Mouse (Mus musculus) myocyte (in vitro differentiated cells): ENCODE results near the gene Arrb2.
A peak's percentile ranks its signal among the peaks of the same experiment; 100 is the strongest.

Experiments used
- CEBPB ChIP-seq: IDR thresholded peaks from 2 replicates; pipeline ENCODE4 v1.6.1; 2011; ENCODE audit warnings: mild to moderate bottlenecking, moderate library complexity; ENCODE audit not compliant: poor library complexity, insufficient read depth, severe bottlenecking
- E2F4 ChIP-seq: IDR thresholded peaks from one replicate; pipeline ENCODE4 v1.6.1; 2011; ENCODE audit warnings: mild to moderate bottlenecking, control low read depth, moderate library complexity; ENCODE audit not compliant: insufficient read depth
- MAX ChIP-seq: IDR thresholded peaks from one replicate; pipeline ENCODE4 v1.6.1; 2011; ENCODE audit warnings: low read depth, mild to moderate bottlenecking, control low read depth
- MYOD1 ChIP-seq, 3 experiments: IDR thresholded peaks; one replicate each; pipeline ENCODE4 v1.6.1; 2011; ENCODE audit warnings: control low read depth in 2 of 3, low read depth in 2 of 3, mild to moderate bottlenecking in 2 of 3, moderate library complexity in 1 of 3; ENCODE audit not compliant: insufficient read length in 2 of 3, control insufficient read depth in 1 of 3
- MYOG ChIP-seq, 3 experiments: IDR thresholded peaks; one replicate each; pipeline ENCODE4 v1.6.1; 2011; ENCODE audit warnings: control low read depth in 2 of 3, low read depth in 2 of 3, mild to moderate bottlenecking in 2 of 3; ENCODE audit not compliant: insufficient read length in 2 of 3, control insufficient read depth in 1 of 3, insufficient read depth in 1 of 3
- POLR2A ChIP-seq: IDR thresholded peaks from one replicate; pipeline ENCODE4 v1.6.1; 2011; ENCODE audit warnings: low read depth, mild to moderate bottlenecking, control low read depth, moderate library complexity; ENCODE audit not compliant: insufficient read length
- POLR2AphosphoS2 ChIP-seq: IDR thresholded peaks from one replicate; pipeline ENCODE4 v1.6.1; 2011; ENCODE audit warnings: low read depth, control low read depth; ENCODE audit not compliant: insufficient read length
- REST ChIP-seq: IDR thresholded peaks from one replicate; pipeline ENCODE4 v1.6.1; 2011; ENCODE audit warnings: mild to moderate bottlenecking, control low read depth, moderate library complexity; ENCODE audit not compliant: insufficient read depth, insufficient read length
- TCF3 ChIP-seq: IDR thresholded peaks from one replicate; pipeline ENCODE4 v1.6.1; 2011; ENCODE audit warnings: low read depth, control low read depth; ENCODE audit not compliant: insufficient read length
- USF1 ChIP-seq: IDR thresholded peaks from one replicate; pipeline ENCODE4 v1.6.1; 2011; ENCODE audit warnings: low read depth, mild to moderate bottlenecking, control low read depth, moderate library complexity

- peak; percentile 87 for TF ChIP-seq POLR2AphosphoS2
- TF ChIP-seq MAX: no peak
- peak; percentile 14 for TF ChIP-seq E2F4
- peak in 2 of 3 experiments; percentile 57 to 76 for TF ChIP-seq MYOG (IDR thresholded peaks at IDR 0.05; ENCODE audit: control insufficient read depth in 1 of 3, insufficient read depth in 1 of 3, insufficient read length in 2 of 3, low read depth in 2 of 3)
- TF ChIP-seq POLR2A: peak; percentile 86
- TF ChIP-seq USF1: peak; percentile 32
- TF ChIP-seq CEBPB: no peak
- TF ChIP-seq TCF3: no peak
- peak in 2 of 3 experiments; percentile 39 to 75 for TF ChIP-seq MYOD1 (IDR thresholded peaks at IDR 0.05; ENCODE audit: control insufficient read depth in 1 of 3, insufficient read length in 2 of 3, low read depth in 2 of 3)
- TF ChIP-seq REST: peak; percentile 5
Measured at GRCm38 (mm10) chr11:70432048-70432894, at the start of gene Arrb2.
